Mouse (Mus musculus): ENCODE measurements around the gene Gm28168.
"Not testable (repeated sequence)": the region's sequence is repeated elsewhere in the genome, so short reads cannot be mapped to it uniquely, and the experiment has no call there.

- not testable (repeated sequence) for TF ChIP-seq CTCF (IDR thresholded peaks at IDR 0.05; ENCODE audit: low read depth, low read length); GATA1 (IDR thresholded peaks at IDR 0.05; ENCODE audit: borderline replicate concordance, low read length)
These were observed at the start of gene Gm28168 for GRCm38 (mm10) chr1:117927715-117928114.
